Mouse (Mus musculus) spleen, adult 2 months (tissue): Measurements from ENCODE around the gene Mapk6.

ENCODE experiments used
- CTCF ChIP-seq: fragments of 200-500 bp; IDR thresholded peaks from 2 replicates; pipeline ENCODE4 v1.5.1; 2011; ENCODE audit warnings: mild to moderate bottlenecking, inconsistent platforms; ENCODE audit not compliant: insufficient read depth, insufficient read length, insufficient replicate concordance; ENCODE audit errors: extremely low read depth
- POLR2A ChIP-seq: fragments of 200-500 bp; IDR thresholded peaks from 2 replicates; pipeline ENCODE4 v1.6.1; 2011; ENCODE audit warnings: low read depth, low read length, inconsistent platforms

- TF ChIP-seq CTCF (no peak), POLR2A (no peak)
Observed at GRCm38 (mm10) chr9:75385218-75385974, 24.4 kb downstream of the Mapk6 start.
